Mouse (Mus musculus): ENCODE measurements around the gene Rpl3l.
A peak's percentile ranks its signal among the peaks of the same experiment; 100 is the strongest.
"Not testable (repeated sequence)": the region's sequence is repeated elsewhere in the genome, so short reads cannot be mapped to it uniquely, and the experiment has no call there.

Gene Rpl3l

DNA sequence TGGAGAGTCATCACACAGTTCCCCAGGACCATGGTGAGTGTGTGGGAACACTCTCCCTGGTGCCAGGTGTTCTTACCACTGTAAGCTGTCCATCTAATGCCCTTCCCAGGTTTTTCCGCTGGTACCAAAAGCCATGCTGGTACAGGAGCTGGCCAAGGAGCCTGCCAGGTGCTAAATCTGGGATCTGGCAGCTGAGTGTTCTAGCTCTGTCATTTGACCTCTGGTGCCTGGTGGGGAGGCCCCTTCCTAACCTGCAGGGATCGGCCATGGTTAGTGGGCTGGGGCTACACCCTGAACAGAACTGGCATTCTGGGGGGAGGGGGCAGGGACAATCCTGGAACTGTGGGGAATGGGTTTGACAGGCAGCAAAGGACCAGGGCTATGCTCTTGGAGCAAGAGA lies at the start of gene Rpl3l:
TSS of gene Rpl3l (plus strand) at position 203 of the 400 bp plus-strand sequence.
- no peak for DNase-seq (ENCODE audit: low read depth, low spot score)

DNA sequence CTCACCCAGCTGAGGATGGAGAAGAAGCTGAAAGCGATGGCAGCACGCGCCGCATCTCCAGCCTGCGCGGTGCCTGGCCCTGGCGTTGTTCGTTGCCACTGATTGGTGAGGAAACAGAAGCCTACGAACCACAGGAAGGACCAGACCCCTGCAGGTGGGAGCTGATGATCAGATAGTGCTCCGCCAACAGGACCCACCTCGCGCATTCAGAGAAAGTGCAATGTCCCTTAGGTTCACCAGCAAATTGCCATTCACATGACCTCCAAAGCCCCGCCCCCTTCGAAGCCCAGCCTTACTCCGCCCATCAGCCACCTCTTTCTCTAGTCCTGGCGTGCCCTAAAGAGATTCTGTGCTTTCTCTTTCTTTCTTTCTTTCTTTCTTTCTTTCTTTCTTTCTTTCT lies 41.1 kb upstream of the Rpl3l start:
- DNase-seq (ENCODE audit: low read depth, low spot score) = peak; percentile 80

GRCm38 (mm10) chr17:24687146-24687595 lies 40.4 kb upstream of the Rpl3l start:
- peak; percentile 60 for DNase-seq (ENCODE audit: low read depth, low spot score)

DNA sequence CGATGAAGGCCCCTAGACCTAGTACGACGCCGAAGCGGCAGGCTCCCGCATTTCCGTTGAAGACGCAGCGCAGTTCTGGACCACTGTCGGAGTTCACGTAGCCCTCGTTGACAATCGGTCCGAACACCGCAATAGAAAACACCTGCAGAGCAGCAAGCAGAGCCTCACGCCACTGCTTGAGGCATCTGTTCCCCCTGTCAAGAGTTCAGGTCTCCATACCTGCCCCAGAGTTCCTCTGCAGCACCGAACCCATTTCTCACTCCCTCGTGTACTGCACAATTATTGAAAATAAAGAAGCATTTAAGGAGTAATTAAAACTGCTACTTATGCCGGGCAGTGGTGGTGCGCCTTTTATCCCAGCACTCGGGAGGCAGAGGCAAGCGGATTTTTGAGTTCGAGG lies 40.0 kb upstream of the Rpl3l start:
- DNase-seq (ENCODE audit: low read depth, low spot score) = no peak

GRCm38 (mm10) chr17:24689251-24690081 lies 38.2 kb upstream of the Rpl3l start, which contains the start of gene Syngr3:
TSS of gene Syngr3 (minus strand) at chr17:24689955.
- DNase-seq (ENCODE audit: low read depth, low spot score) = no peak

DNA sequence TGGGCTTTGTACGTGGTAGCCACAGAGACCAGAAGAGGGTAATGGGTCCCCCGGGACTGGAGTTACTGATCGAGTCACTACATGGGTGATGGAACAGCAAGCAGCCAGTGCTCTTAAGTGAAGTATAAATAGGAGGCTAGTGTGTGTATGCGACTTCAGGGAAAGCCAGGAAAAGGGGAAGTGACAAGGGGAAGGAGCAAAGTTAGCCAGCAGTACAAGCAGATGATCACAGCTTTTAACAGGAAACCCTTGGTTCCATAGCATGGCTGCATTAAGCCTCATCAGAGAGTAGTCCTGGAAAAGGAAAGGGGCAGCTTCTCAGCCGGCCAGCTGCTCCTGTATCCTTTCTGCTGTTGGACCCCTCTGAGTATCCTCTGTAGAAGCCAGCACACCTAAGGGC lies 35.2 kb upstream of the Rpl3l start:
- DNase-seq (ENCODE audit: low read depth, low spot score) = no peak

GRCm38 (mm10) chr17:24695326-24696010 lies 32.2 kb upstream of the Rpl3l start:
- DNase-seq (ENCODE audit: low read depth, low spot score) = no peak

- peak; percentile 92 for DNase-seq (ENCODE audit: low read depth, low spot score)
These were observed 31.5 kb upstream of the Rpl3l start, which contains the start of the genes Gfer and Noxo1 for GRCm38 (mm10) chr17:24696011-24696697. TSS of gene Gfer (minus strand) at chr17:24696156. TSS of gene Noxo1 (plus strand) at chr17:24696234.

- peak; percentile 61 for DNase-seq (ENCODE audit: low read depth, low spot score)
These were observed 29.6 kb upstream of the Rpl3l start for GRCm38 (mm10) chr17:24697985-24698384.

DNA sequence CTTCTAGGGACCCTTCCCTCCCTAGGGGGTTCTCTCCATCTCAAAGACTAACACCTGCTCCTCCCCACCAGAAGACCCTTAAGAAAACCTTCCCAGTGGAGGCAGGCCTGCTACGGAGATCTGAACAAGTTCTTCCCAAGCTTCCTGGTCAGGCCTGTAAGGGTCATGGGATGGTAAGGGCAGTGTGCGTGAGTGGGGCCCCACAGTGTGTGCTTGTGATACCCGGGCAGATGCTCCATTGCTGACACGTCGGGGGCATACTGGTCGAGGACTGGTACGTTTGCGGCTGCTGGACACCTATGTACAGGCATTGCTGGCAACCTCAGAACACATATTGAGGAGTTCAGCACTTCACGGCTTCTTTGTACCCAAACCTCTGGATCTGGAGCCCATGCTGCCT lies 28.9 kb upstream of the Rpl3l start:
- DNase-seq (ENCODE audit: low read depth, low spot score) = no peak

DNA sequence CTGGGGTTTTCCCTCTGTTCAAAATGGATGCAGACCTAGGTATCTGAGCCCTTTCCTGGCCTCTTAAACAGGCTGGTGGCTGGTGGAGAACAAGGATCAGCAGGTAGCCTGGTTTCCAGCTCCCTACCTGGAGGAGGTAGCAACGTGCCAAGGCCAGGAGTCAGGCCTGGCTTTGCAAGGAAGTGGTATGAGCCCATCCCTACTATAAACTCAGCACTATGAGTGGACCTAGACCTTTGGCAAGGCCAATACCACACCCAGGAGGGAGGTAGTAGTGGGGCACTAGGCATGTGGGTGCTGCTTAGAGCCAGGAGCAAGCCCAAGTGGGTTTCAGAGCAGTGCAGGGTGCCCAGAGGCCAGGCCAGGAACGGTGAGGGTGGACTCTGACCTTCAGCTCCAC lies 28.1 kb upstream of the Rpl3l start:
- no peak for DNase-seq (ENCODE audit: low read depth, low spot score)

GRCm38 (mm10) chr17:24701251-24701650 lies 26.4 kb upstream of the Rpl3l start:
- DNase-seq (ENCODE audit: low read depth, low spot score) = no peak

DNA sequence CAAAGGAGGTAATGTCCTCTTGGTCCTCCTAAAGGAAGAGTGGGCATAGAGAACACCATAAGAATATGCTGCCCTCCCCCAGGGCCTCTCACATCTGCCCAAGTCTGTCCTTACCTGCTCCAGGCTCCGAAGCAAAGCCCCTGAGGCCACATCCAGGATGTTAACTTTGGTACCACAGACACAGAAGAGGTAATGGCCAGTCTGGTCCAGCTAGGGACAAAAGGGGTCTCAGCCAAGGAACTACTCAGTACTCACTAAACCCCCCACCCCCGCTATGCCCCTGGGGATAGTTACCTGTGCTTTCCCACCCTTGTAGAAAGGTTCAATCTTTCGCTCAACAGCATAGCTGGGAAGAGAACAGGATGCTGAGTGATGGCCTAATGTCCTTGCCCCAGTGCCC lies 21.8 kb upstream of the Rpl3l start:
- DNase-seq (ENCODE audit: low read depth, low spot score) = no peak

GRCm38 (mm10) chr17:24706982-24707800 lies 20.4 kb upstream of the Rpl3l start, which contains the start of gene Tbl3:
TSS of gene Tbl3 (minus strand) at chr17:24707660.
- peak; percentile 93 for DNase-seq (ENCODE audit: low read depth, low spot score)

DNA sequence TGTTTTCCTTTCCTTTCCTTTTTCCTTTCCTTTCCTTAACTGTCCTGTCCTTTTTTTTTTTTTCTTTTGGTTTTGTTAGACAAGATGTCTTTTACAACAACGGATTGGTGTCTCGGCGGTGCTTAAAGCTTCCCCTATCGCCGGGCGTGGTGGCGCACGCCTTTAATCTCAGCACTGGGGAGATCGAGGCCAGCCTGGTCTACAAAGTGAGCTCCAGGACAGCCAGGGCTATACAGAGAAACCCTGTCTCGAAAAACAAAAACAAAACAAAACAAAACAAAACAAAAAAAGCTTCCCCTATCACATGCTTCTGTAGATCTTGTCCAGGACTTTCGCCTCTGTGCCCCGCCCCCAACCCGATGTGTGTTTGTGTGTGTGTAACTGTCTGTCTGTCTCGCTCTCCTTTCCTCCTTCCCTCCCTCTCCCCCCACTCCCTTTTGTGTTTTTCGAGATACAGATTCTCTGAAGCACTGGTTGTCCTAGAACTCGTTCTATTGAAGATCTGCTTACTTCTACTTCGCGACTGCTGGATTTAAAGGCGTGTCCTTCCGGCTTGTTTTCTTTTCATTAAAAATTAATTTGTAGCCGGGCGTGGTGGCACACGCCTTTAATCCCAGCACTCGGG lies 19.7 kb upstream of the Rpl3l start:
- no peak for DNase-seq (ENCODE audit: low read depth, low spot score)

GRCm38 (mm10) chr17:24708646-24709045 lies 19.0 kb upstream of the Rpl3l start:
- no peak for DNase-seq (ENCODE audit: low read depth, low spot score)

- DNase-seq (ENCODE audit: low read depth, low spot score) = no peak
These were observed 12.1 kb upstream of the Rpl3l start for GRCm38 (mm10) chr17:24715556-24715955.

DNA sequence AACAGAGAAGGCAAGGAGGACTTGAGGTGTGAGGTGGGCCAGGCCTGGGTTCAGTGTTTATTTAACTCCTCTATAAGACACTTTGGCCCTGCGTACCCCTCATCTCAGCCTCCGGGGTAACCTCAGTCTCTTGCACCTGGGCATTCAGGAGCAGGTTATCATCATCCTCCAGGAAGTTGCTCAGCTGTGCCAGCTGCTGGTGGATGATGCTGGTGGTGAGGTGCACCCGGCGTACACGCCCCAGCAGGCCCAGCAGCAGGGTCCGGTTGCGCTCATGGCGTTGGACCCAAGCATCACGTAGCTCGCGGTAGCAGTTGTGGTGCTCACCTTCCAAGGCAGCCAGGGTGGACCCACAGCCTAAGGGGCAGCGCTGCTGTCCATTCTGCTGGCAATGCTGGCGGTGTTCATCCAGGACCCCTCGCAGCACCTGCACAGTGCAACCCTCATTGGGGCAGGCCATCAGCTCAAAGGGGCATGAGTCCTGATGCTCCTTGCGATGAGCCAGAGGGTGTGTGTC lies 11.4 kb upstream of the Rpl3l start:
- DNase-seq (ENCODE audit: low read depth, low spot score) = no peak

DNA sequence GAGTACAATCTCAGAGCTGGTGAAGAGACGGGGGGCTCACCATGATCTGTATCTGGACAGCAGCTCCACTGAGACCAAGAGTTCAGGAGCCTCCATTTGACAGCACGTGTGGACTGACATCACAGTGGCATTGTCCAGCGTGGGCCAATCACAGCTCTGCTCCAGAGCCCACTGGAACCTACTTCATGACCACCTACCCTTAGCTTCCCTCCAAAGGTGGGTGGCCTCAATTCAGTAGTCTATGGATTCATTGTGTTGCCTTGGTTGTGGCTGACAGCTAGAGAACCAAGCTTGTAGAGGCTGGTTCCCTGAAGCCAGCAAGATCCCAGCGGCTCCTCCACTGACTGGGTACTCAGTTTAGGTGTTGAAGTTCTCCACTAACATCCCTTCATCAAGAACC lies 9.7 kb upstream of the Rpl3l start, which contains the start of the genes Rnf151 and Rps2:
TSS of gene Rnf151 (minus strand) at position 121 of the 400 bp plus-strand sequence.
TSS of gene Rps2 (plus strand) at position 174 of the 400 bp plus-strand sequence.
- no peak for DNase-seq (ENCODE audit: low read depth, low spot score)

DNA sequence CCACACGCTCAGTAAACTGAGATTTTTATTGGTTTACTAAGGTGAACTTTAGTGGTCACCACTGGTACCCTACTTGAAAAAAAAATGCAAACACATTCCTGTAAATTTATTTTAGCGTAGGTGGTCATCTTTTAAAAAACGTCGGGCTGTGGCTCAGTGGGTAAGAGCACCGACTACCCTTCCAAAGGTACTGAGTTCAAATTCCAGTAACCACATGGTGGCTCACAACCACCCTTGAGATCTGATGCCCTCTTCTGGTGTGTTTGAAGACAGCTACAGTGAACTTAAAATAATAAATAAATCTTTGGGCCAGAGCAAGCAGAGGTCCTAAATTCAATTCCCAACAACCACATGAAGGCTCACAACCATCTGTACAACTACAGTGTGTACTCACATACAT lies 8.7 kb upstream of the Rpl3l start:
- not testable (repeated sequence) for DNase-seq (ENCODE audit: low read depth, low spot score)
